Mouse (Mus musculus): ENCODE data around the gene M1ap.

The M1ap gene

GRCm38 (mm10) chr6:83006114-83006513 is 59.4 kb downstream of the M1ap start:
- no peak for DNase-seq (ENCODE audit: low spot score in 2 of 2)

GRCm38 (mm10) chr6:83008659-83009058 is 62.0 kb downstream of the M1ap start:
- DNase-seq (ENCODE audit: low spot score in 2 of 2) = no peak

- DNase-seq (ENCODE audit: low spot score in 2 of 2) = no peak
Observed at GRCm38 (mm10) chr6:83010010-83010409, 63.3 kb downstream of the M1ap start.

- no peak for DNase-seq (ENCODE audit: low spot score in 2 of 2)
Observed at GRCm38 (mm10) chr6:83011255-83011654, 64.6 kb downstream of the M1ap start.

- no peak for DNase-seq (ENCODE audit: low spot score in 2 of 2)
Observed at GRCm38 (mm10) chr6:83011756-83012155, 65.1 kb downstream of the M1ap start.

GRCm38 (mm10) chr6:83013444-83013843 is 66.7 kb downstream of the M1ap start:
- DNase-seq (ENCODE audit: low spot score in 2 of 2) = no peak

- no peak for DNase-seq (ENCODE audit: low spot score in 2 of 2)
Observed at GRCm38 (mm10) chr6:83014482-83015466, 68.1 kb downstream of the M1ap start.

GRCm38 (mm10) chr6:83015749-83016148 is 69.0 kb downstream of the M1ap start:
- no peak for DNase-seq (ENCODE audit: low spot score in 2 of 2)

- no peak for DNase-seq (ENCODE audit: low spot score in 2 of 2)
Observed at GRCm38 (mm10) chr6:83017190-83017589, 70.5 kb downstream of the M1ap start.

GRCm38 (mm10) chr6:83019044-83019443 is 72.3 kb downstream of the M1ap start:
- no peak for DNase-seq (ENCODE audit: low spot score in 2 of 2)

- DNase-seq (ENCODE audit: low spot score in 2 of 2) = no peak
Observed at GRCm38 (mm10) chr6:83020121-83020520, 73.4 kb downstream of the M1ap start.

GRCm38 (mm10) chr6:83020836-83021593 is 74.3 kb downstream of the M1ap start:
- DNase-seq (ENCODE audit: low spot score in 2 of 2) = no peak

GRCm38 (mm10) chr6:83023008-83023407 is 76.3 kb downstream of the M1ap start:
- DNase-seq (ENCODE audit: low spot score in 2 of 2) = no peak

- DNase-seq (ENCODE audit: low spot score in 2 of 2) = no peak
Observed at GRCm38 (mm10) chr6:83023786-83024185, 77.1 kb downstream of the M1ap start.

- DNase-seq (ENCODE audit: low spot score in 2 of 2) = no peak
Observed at GRCm38 (mm10) chr6:83024421-83024820, 77.7 kb downstream of the M1ap start.

GRCm38 (mm10) chr6:83025221-83025620 is 78.5 kb downstream of the M1ap start:
- DNase-seq (ENCODE audit: low spot score in 2 of 2) = no peak

GRCm38 (mm10) chr6:83027293-83027692 is 80.6 kb downstream of the M1ap start:
- DNase-seq (ENCODE audit: low spot score in 2 of 2) = no peak

GRCm38 (mm10) chr6:83027706-83028105 is 81.0 kb downstream of the M1ap start:
- DNase-seq (ENCODE audit: low spot score in 2 of 2) = no peak

GRCm38 (mm10) chr6:83029777-83030176 is 83.1 kb downstream of the M1ap start:
- DNase-seq (ENCODE audit: low spot score in 2 of 2) = no peak

GRCm38 (mm10) chr6:83031111-83031510 is 84.4 kb downstream of the M1ap start:
- no peak for DNase-seq (ENCODE audit: low spot score in 2 of 2)

GRCm38 (mm10) chr6:83031921-83032590 is 85.4 kb downstream of the M1ap start:
- no peak for DNase-seq (ENCODE audit: low spot score in 2 of 2)

GRCm38 (mm10) chr6:83032769-83033191 is 86.1 kb downstream of the M1ap start:
- DNase-seq (ENCODE audit: low spot score in 2 of 2) = no peak

All from cerebellum, postnatal 4 days (tissue).